Mouse (Mus musculus) spleen, postnatal 10 days (tissue): ENCODE measurements around the gene Itga1.
A peak's percentile ranks its signal among the peaks of the same experiment; 100 is the strongest.

Experiments used
- DNase-seq, 2 experiments: peaks; one replicate each; pipeline ENCODE4 v3.0.0; 2021 to 2022; ENCODE audit warnings: low spot score in 2 of 2

The Itga1 gene

GRCm38 (mm10) chr13:115099381-115099780 lies 2.4 kb downstream of the Itga1 start:
- no peak for DNase-seq

DNA sequence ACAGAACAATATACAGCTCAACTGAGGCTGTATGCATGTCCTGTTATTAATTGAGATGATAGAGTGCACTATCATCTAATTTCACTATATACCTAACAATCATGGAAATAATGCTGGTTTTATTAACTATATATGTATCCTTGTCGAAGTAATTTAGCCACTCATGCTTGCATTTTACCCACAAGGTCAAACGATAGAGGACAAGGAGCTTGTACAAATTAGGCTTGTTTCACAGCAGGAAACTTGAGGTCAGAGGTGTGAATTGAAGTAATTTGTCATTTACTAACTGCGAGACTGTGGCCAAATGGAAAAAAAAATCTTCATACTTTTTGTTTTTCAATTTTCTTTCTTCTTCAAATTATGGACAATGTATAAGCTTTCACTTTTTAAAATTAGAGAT lies 3.5 kb downstream of the Itga1 start:
- DNase-seq = no peak

DNA sequence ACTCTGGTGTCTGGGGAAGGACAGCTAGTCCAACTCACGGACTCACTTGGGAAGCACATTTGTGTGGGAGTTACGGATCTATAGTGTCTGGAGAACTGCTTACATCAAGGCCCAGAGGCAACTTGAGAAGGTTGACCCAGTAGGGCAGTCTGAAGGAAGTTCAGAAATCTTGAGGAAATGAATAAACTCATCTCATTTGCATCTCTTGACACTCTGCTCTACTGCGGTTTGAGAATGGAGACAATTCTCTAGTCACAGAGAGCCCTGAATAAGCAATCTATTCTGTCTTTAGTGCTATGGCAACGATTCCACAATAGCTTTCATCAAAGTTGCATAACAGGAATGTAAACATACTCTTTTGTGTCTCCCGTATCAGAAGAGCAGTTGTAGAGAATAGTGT lies 4.8 kb downstream of the Itga1 start:
- no peak for DNase-seq

- DNase-seq = no peak
Measured at GRCm38 (mm10) chr13:115096216-115096615, 5.5 kb downstream of the Itga1 start.

DNA sequence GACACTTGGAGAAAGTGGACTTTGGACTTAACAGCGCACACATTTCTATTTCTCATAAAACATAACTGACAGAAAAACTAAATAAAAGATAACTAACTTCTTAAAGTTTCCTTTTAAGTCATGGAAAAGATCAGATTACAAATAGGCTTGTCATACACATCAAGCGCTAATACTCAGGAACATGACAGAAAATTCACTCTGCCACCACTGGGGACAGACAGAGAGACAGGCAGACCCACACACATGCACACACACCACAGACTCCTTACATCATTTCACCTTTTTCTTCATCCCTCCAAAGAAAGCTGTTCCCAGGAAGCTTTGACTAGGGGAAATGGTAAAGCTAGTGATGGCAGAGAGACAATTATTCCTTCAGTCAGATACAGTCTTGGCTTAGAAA lies 6.4 kb downstream of the Itga1 start:
- DNase-seq = no peak

GRCm38 (mm10) chr13:115091511-115091910 lies 10.3 kb downstream of the Itga1 start:
- DNase-seq = peak in 1 of 2 experiments; percentile 23

GRCm38 (mm10) chr13:115090977-115091445 lies 10.8 kb downstream of the Itga1 start:
- no peak for DNase-seq

DNA sequence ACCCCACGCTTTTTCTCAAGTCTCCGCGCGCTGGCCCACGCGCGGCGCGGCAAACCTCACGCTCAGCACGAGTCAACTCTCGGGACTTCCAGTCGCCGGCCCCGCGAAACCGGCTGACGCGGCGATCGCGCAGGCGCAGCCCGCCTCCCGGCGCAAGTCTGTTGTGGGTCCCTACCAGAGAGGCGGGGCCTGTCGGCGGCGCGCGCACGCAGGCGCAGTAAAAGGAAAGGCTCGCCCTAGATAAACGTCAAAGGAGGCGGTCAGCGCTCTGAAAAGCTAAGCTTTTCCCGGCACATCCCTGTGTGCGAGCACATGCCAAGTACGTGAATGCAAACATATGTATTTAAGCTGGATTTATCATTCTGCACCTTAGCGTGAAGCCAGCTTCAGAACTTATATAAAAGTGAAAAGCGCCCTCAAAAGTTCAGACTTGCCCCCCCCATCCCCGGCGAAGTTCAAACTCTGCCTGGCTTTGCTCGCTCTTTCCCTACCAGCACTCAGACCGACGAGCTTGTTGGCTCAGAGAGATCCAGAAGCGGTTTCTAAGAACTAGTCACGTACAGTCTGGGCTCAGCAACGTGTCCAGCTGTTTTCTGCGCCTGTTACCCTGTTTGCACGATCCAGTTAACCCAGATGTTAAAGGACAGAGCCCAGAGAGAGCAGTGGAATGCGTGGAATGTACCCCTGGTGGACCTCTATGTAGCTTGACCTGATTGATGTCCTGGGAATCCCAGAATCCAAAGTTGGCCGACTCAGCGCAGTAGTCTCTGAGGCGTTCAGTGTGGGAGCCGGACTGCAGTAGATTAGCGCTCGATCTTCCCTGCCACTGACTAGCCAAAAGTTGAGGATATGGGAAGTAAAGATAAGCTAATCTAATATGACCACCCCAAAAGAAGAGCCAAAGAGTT lies 11.4 kb downstream of the Itga1 start, which contains the start of gene Pelo:
Pelo (minus strand) TSS at position 118 of the 908 bp plus-strand sequence.
- DNase-seq = peak; percentile 93 to 97

GRCm38 (mm10) chr13:115089395-115090025 lies 12.3 kb downstream of the Itga1 start:
- peak; percentile 46 to 48 for DNase-seq

GRCm38 (mm10) chr13:115089020-115089394 lies 12.8 kb downstream of the Itga1 start:
- no peak for DNase-seq

- DNase-seq = no peak
Measured at GRCm38 (mm10) chr13:115085974-115086373, 15.8 kb downstream of the Itga1 start.

GRCm38 (mm10) chr13:115082339-115082738 lies 19.4 kb downstream of the Itga1 start:
- no peak for DNase-seq

- no peak for DNase-seq
Measured at GRCm38 (mm10) chr13:115079996-115080585, 21.7 kb downstream of the Itga1 start.

- DNase-seq = no peak
Measured at GRCm38 (mm10) chr13:115078997-115079685, 22.6 kb downstream of the Itga1 start.

DNA sequence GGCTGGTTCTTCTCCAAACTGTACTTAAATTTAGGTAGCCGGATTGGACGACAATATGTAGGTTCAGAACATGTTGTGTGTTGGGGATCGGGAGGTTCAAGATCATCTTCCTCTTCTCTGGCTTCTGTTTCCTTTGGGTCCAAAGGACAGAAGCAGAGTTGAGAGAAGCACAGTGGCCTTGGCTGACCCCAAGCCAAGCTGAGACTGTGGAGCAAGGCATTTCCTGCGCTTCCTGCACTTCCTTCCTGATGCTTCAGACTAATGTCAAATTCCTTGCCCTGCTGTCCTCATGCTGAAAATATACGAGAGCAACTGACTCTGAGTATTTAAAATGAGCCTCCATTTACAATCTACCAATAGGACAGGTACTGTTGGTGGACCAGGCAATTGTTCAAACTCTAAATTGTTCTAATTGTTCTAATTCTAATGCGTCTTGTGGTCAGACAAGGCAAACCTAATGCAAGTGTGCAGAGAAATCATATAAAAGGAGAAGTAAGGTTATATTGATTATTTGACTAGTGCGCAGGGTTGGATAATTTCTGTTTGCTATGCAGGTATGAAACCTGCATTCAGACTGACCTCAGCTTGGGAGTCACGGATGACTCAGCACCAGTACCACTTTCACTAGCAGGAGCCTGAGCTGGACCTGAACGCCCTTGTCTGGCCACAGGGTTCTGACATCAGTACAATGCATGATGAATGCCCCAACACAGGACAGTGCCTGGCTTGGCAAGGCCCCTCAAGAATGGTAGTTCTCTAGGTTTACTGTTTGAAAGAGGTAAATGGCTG lies 24.2 kb downstream of the Itga1 start:
- no peak for DNase-seq

DNA sequence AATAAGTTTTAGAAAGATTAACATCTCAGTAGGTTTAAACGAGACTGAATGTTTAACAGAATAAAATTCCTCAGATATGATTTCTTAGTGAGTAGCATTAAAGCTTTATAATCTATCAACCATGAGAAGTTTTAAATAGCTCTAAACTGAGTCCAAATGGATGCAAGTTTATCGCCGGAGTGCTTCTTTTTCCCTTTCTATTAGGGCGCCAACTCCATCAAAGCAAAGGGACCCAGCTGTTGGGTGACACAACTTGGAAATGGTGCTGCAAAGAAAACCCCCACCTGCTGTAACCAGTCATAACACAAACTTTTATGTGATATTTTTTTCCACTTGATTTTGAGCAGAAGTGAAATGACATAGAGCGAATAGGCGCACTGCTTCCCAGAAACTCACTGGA lies 29.4 kb downstream of the Itga1 start:
- DNase-seq = no peak

GRCm38 (mm10) chr13:115071431-115071830 lies 30.3 kb downstream of the Itga1 start:
- no peak for DNase-seq

DNA sequence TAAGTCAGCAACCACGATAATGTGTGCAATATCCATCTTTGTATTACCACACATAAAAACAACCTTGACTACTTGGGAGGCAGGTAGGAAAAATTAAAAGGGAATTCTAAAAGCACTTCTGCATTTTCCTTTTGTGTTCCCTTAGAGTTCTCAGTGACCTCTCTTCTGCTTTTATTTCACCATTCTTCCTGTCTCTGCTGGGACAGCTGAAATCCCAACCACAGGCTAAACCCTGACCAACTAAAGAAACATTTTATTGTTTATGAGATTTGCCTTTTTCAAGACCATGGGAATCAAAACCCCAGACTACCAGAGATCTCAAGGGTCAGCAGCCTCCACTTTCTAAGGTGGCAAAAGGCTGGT lies 33.8 kb downstream of the Itga1 start:
- no peak for DNase-seq

GRCm38 (mm10) chr13:115067324-115067967 lies 34.3 kb downstream of the Itga1 start:
- no peak for DNase-seq

DNA sequence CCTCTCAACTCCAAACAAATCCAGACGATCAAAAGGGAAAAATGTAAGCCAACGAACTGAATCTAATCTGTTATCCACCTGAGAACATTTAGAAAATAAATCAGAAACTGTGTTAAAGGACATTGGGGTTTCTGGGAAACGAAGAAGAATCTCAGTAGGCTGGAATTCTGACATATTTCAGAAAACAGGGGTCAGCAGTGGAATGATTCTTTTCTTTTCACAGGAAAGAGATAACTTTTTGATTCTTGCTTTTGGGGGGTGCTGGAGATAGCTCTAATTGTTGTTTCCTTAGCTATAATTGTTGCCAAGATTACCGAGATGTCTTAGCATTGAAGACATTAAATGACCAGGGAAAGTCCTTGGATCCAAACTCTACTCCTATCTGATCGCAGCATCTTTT lies 44.2 kb downstream of the Itga1 start:
- DNase-seq = no peak

GRCm38 (mm10) chr13:115054783-115055182 lies 47.0 kb downstream of the Itga1 start:
- DNase-seq = no peak
